Mouse (Mus musculus): Measurements from ENCODE around the gene Inpp5b.

Gene Inpp5b

DNA sequence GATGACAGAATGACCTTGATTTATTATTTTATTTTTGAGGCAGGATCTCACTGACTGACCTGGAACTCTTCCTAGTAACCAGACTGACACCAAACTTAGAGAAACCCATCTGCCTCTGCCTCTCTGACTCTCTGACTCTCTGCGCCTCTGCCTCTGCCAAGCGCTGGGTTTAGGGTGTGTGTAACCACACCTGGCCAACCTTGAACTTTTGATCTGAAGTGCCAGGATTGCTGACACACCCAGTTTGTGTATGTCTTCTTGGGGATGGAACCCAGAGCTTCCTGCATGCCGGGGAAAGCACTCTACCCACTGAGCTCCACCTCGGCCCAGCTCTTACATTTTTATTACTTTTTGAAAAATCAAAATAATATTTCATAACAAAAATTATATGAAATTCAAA is 77.2 kb downstream of the Inpp5b start:
- no peak for DNase-seq

DNA sequence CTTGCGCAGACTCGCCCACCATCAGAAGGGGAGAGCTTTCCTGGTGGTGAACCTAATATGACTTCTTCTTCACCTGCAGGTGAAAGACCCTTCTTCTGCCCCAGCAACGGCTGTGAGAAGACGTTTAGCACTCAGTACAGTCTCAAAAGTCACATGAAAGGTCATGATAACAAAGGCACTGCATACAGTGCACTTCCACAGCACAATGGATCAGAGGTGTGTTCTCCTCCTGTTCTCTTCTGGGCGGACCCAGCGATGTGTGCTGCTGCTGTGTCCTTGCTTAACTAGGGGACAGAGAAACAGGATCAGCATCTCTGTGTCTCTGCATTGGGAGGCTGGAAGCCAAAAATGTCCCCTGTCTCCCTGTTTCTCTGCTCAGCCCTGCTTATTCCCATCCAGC is 83.3 kb downstream of the Inpp5b start:
- DNase-seq: no peak

DNA sequence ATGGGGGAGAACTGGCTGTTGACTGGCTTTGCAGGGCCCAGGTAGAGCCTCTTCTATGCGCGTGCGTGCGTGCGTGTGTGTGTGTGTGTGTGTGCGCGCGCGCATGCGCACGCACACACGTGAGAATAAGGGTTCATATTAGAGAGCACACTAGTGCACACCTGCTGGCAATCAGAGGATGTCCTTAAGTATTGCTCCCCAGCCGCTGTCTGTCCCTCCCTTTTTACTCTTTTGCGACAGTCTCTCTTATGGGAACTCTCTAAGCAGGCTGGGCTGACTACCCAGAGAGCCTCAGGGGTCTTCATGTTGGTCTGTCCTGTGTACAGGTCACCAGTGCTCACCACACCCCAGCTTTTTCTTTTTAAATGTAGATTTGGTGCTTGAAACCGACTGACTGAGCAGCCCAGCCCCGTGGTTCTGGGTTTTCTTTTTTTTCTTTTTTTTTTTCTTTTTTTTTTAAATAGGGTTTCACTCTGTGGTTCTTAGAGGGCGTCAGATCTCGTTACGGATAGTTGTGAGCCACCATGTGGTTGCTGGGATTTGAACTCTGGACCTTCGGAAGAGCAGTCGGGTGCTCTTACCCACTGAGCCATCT is 83.8 kb downstream of the Inpp5b start:
- DNase-seq: no peak

DNA sequence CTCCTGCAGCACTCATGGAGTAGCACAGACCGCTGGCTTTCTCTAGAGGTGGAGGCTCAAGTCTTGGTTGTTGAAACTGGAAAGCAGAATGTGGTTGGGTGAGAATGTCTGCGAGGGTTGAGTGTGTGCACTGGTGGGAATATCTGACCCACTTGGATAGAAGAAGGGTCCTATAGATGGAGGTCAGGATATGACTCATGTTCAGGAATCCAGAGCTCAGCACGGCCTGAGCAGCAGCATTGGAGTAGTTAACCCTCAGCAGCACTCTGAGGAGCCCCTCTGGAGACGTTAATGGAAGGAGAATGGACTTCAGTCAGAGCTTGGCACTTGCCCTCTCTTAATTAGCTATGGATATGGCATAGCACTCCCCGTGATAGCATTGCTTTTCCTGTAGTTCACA is 88.0 kb downstream of the Inpp5b start:
- no peak for DNase-seq

DNA sequence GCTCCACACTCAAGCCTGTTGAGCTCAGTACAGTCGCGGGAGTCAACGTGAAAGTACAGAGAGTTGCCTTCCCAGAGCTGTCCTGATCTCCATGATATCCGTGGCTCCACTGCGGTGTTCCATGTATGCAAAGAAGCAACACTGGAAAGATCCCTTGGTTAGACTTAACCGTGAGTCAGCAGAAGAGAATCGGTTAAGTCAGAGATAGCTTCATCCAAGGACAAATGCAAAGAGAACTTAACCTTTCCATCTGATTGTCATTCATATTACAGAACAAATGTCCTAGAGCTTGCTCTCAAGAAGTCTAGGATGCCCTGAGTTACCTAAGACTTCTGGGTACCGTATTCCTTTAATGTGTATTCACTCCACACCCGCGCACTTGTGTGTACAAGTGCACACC is 91.1 kb downstream of the Inpp5b start:
- DNase-seq: no peak

DNA sequence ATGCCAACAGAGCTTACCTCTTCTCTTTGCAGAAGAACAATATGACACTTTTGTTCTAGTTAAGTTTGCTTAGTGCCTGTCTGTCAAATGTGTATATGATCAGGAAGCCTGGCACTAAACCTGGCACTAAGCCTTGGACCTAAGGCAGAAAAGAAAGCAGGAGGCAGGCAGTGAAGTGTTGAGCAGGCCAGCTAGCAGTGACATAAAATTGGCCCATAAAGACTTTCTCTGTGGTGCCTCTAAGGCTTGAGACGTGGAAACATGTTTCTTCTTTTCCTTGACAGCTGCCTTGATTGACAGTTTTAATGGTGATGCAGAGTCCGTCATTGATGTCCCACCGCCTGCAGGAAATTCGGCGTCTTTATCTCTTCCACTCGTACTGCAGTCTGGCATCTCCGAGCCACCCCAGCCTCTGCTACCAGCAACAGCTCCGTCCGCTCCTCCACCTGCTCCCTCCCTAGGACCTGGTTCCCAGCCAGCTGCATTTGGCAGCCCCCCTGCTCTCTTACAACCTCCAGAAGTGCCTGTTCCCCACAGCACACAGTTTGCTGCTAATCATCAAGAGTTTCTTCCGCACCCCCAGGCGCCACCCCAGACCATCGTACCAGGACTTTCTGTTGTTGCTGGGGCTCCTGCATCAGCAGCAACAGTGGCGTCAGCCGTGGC is 96.5 kb downstream of the Inpp5b start:
- DNase-seq: no peak

DNA sequence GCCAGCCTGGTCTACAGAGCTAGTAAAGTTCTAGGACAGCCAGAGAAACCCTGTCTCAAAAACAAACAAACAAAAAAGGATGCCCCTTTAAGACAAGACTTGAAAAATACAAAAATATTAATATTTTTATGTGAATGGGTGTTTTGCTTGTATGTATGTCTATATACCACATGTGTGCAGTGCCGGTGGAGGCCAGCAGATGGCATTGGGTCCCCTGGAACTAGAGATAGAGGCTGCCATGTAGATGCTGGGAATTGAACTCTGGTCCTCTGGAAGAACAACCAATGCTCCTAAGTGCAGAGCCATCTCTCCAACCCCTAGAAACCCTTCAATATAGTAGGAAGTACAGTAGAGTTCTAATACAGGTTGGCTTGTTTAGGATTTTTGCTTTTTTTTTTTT is 99.3 kb downstream of the Inpp5b start:
- DNase-seq: no peak

DNA sequence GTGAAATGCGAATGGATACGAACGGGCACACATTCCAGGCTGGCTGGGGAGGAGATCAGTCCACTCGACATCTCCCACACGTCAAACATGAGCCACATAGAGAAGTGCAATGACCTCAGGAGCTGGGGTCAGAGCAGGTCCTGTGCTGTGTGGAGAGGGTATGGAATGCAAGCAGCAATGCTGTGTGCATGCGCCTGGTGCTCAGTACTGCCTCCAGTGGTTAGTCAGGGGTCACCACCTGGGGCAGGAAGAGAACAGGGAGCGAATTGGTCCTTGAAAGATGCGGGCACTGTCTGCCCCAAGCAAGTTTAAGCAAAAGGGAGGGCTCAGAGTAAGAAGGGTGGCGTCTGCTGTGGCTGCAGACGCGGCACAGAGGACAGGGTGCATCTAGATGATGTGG is 101.8 kb downstream of the Inpp5b start:
- peak; percentile 41 for DNase-seq

DNA sequence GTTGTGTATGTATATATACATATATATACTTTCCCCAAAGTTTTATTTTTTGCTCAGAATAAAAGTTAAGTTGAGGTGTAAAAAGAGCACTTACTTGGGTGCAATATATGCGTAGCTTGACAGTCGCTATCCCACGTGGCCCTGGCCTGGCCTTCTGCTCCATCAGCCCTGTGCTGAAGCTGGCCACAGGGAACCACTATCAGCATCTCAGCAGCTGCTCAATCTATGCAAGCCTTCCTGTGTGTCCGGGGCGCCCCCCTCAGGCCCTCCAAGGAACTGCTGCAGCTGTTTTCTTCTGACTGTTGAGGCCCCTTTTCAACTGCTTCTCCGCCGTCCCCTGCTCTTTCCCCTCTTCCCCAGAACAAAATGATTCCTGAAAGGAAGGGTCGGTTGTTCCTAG is 105.9 kb downstream of the Inpp5b start:
- DNase-seq: peak; percentile 86

DNA sequence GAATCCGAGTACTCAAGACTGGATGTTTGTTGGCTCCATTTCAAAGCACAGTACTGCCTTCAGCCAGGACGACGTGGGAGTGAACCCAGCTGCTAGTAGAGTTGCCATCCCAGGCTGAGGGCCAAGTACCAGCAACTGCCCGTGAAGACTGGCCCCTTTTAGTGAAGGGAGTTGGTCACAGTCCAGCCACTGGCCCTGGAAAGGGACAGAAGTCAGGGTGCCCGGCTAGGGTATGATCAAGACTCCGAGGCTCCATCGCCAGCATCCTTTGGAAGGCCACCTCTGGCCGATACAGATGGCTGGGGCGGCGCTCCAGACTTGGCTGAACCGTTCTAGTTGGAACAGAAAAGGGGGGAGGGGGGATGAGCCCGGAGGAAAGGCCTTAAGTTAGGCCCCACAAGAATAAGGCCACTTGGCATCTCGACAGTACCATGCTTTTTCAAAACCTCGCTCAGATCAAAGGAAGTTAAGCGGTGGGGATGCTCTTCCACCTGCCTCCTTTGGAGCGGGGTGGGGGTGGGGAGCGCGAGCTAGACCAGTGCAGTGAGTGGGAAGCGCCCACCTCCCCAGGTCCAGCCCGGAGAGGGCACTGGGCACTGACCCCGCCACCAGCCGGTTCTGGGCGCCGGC is 108.1 kb downstream of the Inpp5b start:
- peak; percentile 60 for DNase-seq

DNA sequence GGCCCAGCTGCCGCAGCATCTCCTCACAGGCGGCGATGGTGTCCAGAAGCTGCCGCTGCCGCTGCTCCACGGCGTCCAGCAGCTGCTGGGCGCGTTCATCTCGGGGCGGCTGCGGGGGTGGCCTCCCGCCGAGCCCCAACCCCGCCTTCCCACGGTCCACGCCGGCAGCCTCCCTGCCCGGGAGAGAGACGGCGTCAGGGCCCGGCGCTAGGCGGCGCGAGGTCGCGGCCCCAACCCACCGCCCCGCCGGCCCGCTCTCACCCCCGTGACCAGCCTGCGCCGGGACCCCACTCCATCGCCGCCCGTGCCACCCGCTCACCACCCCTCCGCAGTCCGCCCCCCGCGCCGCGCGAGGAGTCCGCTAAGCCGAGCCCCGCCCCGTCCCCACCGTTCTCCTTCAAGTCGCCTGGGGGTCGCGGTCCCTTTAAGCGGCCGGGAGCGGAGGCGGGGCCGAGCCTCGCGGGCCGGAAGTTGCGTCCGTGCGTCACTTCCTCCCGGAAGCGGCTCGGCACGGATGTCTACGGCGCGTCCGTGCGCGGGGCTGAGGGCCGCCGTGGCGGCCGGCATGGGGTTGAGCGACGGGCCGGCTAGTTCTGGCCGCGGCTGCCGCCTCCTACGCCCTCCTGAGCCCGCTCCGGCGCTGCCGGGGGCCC is 108.7 kb downstream of the Inpp5b start, which contains the start of gene Yrdc:
TSS of gene Yrdc (plus strand) at position 419 of the 653 bp plus-strand sequence.
- peak; percentile 96 for DNase-seq

Measured in kidney, adult 18-20 months (tissue).